Mouse (Mus musculus) liver, embryonic 12.5 days (tissue): ENCODE data around the gene Fam160a1. TPM values are rescaled to one million over a fixed set of nuclear protein-coding genes. Genes with fewer than 3 reads are reported as not detected.

Experiments
- ATAC-seq: fragments of 200-750 bp; cut with Nextera tagmentation; 2 replicates; pipeline ENCODE4 v1.8.0; 2017; ENCODE audit warnings: moderate number of reproducible peaks, mild to moderate bottlenecking, moderate library complexity
- H3K27ac ChIP-seq: fragments of 300-500 bp; sonication (generic); 2 replicates; pipeline ENCODE4 v1.5.1; 2016; ENCODE audit warnings: mild to moderate bottlenecking
- H3K27me3 ChIP-seq: fragments of 300-500 bp; sonication (generic); replicated peaks from 2 replicates; pipeline ENCODE4 v1.6.1; 2016; ENCODE audit warnings: mild to moderate bottlenecking, moderate library complexity
- H3K36me3 ChIP-seq: fragments of 300-500 bp; sonication (generic); 2 replicates; pipeline ENCODE4 v1.6.1; 2016; ENCODE audit warnings: mild to moderate bottlenecking, moderate library complexity
- H3K4me1 ChIP-seq: fragments of 300-500 bp; sonication (generic); 2 replicates; pipeline ENCODE4 v1.6.1; 2016
- H3K4me2 ChIP-seq: fragments of 300-500 bp; sonication (generic); 2 replicates; pipeline ENCODE4 v1.6.1; 2016; ENCODE audit warnings: mild to moderate bottlenecking, moderate library complexity
- H3K4me3 ChIP-seq: fragments of 300-500 bp; sonication (generic); 2 replicates; pipeline ENCODE4 v1.5.1; 2016; ENCODE audit warnings: mild to moderate bottlenecking, moderate library complexity
- H3K9ac ChIP-seq: fragments of 300-500 bp; sonication (generic); 2 replicates; pipeline ENCODE4 v1.6.1; 2016; ENCODE audit warnings: mild to moderate bottlenecking, moderate library complexity
- H3K9me3 ChIP-seq: fragments of 300-500 bp; sonication (generic); replicated peaks from 2 replicates; pipeline ENCODE4 v1.6.1; 2016; ENCODE audit warnings: mild to moderate bottlenecking, moderate library complexity
- WGBS: fragments of 180-500 bp; shearing (Covaris S2); methylation state at CpG from one replicate; pipeline ENCODE4 v1.1.7; 2016; ENCODE audit not compliant: insufficient replicate concordance; 5-methylcytosine and 5-hydroxymethylcytosine counted together
- polyA plus RNA-seq: library from polyadenylated mRNA; unstranded; fragments of >200 nt; fragmentation: Nextera tagmentation; extraction: Ambion mirVana; gene quantifications from 2 replicates; pipeline ENCODE4 v1.2.1, GENCODE M21; 2016

The Fam160a1 gene
- polyA plus RNA-seq, 1 experiment from 2014 or later: 0.44 TPM

DNA sequence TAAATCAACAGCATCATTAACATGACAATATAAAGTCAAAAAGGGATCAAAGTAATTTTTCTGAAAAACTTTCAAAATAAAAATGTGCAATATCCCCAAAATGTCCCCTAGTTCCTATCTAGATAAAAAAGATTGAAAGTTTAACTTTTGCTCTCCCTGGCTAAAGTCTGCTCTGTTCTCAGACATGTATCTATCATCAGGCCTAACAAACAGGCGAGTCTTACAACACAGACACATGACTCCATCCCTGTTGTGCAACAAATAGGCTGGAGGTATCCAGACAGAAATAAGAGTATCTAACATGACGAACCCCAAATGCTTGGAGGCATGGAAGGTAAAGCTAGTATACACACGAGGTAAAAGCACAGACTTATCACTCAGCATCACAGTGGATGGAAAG, 2.2 kb upstream of the Fam160a1 start:
- Histone ChIP-seq H3K9ac (no peak overlapping the region), H3K36me3 (no peaks in the 10 kb centered on the region), H3K9me3 (no peaks in the 10 kb centered on the region), H3K27ac (no peak overlapping the region), H3K4me2 (no peak overlapping the region), H3K4me3 (no peak overlapping the region), H3K4me1 (no peaks in the 10 kb centered on the region), H3K27me3 (no peaks in the 10 kb centered on the region)
- 54% methylated on average over 3 of the region's 3 CpGs for WGBS
- ATAC-seq: no peak

DNA sequence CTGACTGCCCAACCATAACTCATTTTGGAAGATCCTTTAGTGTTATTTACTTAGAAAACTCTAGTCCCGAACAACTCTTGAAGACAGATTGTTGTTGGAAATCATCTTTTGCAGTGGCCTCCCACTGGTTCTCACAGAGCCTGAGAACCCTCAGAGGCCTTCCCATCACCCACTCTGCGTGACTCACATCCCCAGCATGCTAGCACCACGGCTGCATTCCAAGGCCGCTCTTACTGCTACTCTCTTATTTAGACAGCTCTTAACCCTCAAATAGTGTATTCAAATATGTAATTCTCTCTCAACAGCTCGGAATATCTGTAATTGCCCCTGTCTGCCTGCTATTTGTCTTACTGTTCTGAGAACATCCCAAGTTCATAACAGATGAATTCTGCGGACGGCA, 2.9 kb downstream of the Fam160a1 start:
- 67% methylated on average over 7 of the region's 7 CpGs for WGBS
- H3K4me2 ChIP-seq: no peak overlapping the region
- H3K4me1 ChIP-seq: peaks cover 21% of the 10 kb centered on the region
- no peak for ATAC-seq
- no peaks in the 10 kb centered on the region for H3K36me3 ChIP-seq
- H3K9me3 ChIP-seq: no peaks in the 10 kb centered on the region
- H3K27me3 ChIP-seq: no peaks in the 10 kb centered on the region
- no peak overlapping the region for H3K9ac ChIP-seq
- no peak overlapping the region for H3K27ac ChIP-seq
- no peak overlapping the region for H3K4me3 ChIP-seq

DNA sequence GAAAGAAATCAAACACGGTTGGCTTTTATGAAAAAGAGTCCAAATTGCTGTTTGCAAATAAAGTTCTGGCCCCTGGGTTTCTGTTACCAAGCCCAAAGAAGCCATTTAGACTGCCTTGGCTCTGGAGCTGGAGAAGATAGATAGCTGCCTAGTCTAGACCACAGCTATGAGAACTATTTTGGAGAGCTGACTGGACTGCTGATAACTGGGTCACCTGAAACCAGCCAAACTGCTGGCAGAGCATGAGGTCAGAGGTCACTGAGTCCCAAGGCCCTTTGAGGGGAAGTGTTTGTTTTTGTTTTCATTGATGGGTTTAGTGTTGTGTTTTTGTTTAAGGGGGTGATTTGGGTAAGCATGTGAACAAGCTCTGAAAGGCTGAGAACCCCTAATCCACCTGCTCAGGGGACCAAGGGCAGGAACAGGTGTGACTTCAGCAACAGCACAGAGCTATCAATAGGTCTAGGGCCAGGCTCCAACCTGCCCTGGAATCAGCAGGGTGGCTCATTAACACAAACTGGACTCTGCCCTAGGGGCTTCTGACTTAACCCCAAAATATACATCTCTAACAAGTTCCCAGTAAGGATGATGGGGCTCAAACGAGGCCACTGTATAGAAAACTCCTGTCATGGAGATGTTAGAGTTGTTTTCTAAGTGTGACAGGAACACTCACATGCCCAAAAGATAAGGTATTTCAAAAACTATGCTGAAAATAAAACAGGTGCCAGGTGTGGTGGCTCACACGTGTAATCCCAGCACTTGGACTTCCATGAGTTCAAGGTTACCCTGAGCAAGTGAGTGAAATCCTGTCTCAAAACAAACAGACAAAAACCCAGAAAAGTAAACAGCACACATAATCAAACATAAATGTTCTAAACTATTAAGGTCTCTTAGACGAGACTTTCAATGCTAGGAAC, 3.7 kb downstream of the Fam160a1 start:
- ATAC-seq: no peak
- 51% methylated on average over 4 of the region's 4 CpGs for WGBS
- no peaks in the 10 kb centered on the region for H3K27me3 ChIP-seq
- H3K4me3 ChIP-seq: no peak overlapping the region
- no peak overlapping the region for H3K27ac ChIP-seq
- no peaks in the 10 kb centered on the region for H3K9me3 ChIP-seq
- H3K9ac ChIP-seq: no peak overlapping the region
- H3K4me2 ChIP-seq: no peak overlapping the region
- H3K4me1 ChIP-seq: peaks cover 21% of the 10 kb centered on the region
- H3K36me3 ChIP-seq: no peaks in the 10 kb centered on the region

DNA sequence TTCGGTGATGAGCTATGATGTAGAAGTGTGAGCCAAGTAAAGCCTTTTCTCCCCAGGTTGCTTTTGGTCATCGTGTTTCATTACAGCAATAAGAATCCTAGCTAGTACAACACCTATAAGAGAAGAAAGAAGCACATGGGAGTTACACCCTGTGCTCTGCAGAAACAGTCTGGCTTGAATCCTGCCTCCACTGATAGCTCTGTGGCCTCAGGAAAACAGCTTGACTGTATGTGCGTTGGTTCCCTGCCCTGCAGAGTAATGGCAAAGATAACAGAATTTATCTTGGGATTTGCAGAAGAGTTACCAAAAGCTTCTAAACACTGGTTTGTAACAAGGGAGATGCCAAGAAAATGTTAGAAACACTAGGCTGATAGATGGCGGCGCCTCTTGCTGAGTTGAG, 5.1 kb downstream of the Fam160a1 start:
- H3K36me3 ChIP-seq: no peaks in the 10 kb centered on the region
- no peak for ATAC-seq
- no peak overlapping the region for H3K9ac ChIP-seq
- H3K4me1 ChIP-seq: peaks cover 21% of the 10 kb centered on the region
- H3K27ac ChIP-seq: no peak overlapping the region
- H3K4me2 ChIP-seq: no peak overlapping the region
- 54% methylated on average over 5 of the region's 5 CpGs for WGBS
- H3K9me3 ChIP-seq: no peaks in the 10 kb centered on the region
- H3K4me3 ChIP-seq: no peak overlapping the region
- H3K27me3 ChIP-seq: no peaks in the 10 kb centered on the region

DNA sequence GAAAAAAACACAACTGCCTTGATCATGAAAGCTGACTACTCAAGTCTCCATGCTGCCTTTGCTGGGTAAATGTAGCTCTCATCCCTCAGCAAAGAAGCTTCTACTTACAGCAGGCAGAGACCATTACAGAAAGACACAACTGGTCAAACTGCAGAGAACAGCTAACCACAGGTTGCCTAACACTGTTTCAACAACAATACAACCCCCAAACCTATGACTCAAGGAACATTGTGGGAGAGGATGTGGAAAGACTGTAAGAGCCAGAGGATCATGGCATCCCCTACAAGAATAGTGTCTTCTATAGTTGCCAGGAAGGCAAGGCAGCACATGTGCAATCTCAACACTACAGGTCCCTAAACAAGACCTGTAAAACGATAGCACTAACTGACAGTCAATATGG, 23.9 kb downstream of the Fam160a1 start:
- no peaks in the 10 kb centered on the region for H3K36me3 ChIP-seq
- H3K9ac ChIP-seq: no peak overlapping the region
- no peak overlapping the region for H3K4me3 ChIP-seq
- H3K4me1 ChIP-seq: no peaks in the 10 kb centered on the region
- no peak overlapping the region for H3K27ac ChIP-seq
- H3K4me2 ChIP-seq: no peak overlapping the region
- 69% methylated on average over 1 of the region's 1 CpGs for WGBS
- no peaks in the 10 kb centered on the region for H3K27me3 ChIP-seq
- H3K9me3 ChIP-seq: no peaks in the 10 kb centered on the region
- no peak for ATAC-seq

DNA sequence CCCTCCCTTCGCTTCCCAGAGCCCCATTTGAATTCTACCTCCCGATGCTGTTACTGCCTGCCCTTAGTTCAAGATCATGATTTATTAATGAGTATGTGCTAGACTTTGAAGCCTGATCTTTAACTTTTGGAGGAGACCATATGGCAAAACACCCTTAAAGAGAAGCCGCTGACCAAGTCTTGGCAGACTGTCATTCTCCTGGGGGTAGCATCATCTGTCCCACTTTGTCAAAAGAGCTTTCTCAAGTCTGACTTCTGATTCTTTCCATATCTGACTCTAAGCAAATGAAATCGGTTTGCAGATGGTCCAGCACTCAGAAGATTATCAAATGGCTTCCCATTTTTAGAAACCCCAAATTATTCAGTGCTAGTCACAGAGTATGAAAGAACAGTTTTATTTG, 27.3 kb downstream of the Fam160a1 start:
- WGBS: 74% methylated on average over 4 of the region's 4 CpGs
- ATAC-seq: no peak

DNA sequence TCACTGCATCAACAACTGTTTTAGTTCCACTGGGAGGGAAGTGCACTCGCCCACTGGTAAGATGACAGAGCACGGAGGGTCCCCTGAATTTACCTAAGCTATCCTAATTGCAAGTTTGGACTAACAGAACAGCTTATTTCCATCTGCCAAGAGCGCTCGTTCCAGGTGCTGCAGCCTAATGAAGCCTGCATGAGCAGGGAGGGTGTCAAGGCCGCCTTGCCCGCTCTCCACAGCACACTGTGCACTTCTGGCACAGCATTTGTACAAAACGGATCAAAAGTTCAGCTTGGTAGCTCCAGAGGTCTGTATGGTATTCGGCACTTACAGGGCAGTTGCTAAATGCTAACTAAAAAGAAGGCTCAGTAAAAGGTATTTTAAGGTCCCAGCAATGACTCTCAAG, 30.6 kb downstream of the Fam160a1 start:
- H3K27ac ChIP-seq: no peak overlapping the region
- no peak overlapping the region for H3K4me3 ChIP-seq
- H3K27me3 ChIP-seq: peaks cover 3% of the 10 kb centered on the region; the same call in 1 of the 2 replicates
- no peaks in the 10 kb centered on the region for H3K4me1 ChIP-seq
- 69% methylated on average over 8 of the region's 8 CpGs for WGBS
- no peaks in the 10 kb centered on the region for H3K36me3 ChIP-seq
- no peak overlapping the region for H3K9ac ChIP-seq
- H3K9me3 ChIP-seq: no peaks in the 10 kb centered on the region
- no peak overlapping the region for H3K4me2 ChIP-seq
- no peak for ATAC-seq

More for the DNA sequence above, 27.3 kb downstream of the Fam160a1 start:
- no peaks in the 10 kb centered on the region for H3K36me3 ChIP-seq
- H3K4me3 ChIP-seq: no peak overlapping the region
- H3K4me1 ChIP-seq: no peaks in the 10 kb centered on the region
- no peak overlapping the region for H3K27ac ChIP-seq
- no peaks in the 10 kb centered on the region for H3K9me3 ChIP-seq
- no peak overlapping the region for H3K4me2 ChIP-seq
- H3K27me3 ChIP-seq: peaks cover 3% of the 10 kb centered on the region; the same call in 1 of the 2 replicates
- H3K9ac ChIP-seq: no peak overlapping the region

DNA sequence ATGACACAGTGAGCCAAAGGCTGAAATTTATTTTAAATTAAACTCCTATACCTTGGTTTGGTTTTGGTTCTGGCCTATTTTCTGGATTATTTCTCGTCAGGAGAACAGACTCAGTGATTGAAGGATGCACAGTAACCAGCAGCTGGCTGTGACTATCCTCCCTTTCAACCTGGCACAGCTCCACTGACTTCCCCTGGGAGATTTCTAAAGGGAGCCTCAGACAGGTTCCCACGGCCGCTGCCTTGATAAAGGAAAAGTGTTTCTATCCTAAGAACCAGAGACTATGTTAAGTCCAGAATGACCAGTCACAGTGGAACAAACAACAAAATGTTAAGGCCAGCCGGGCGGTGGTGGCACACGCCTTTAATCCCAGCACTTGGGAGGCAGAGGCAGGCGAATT, 36.2 kb downstream of the Fam160a1 start:
- 73% methylated on average over 7 of the region's 7 CpGs for WGBS
- ATAC-seq: no peak

DNA sequence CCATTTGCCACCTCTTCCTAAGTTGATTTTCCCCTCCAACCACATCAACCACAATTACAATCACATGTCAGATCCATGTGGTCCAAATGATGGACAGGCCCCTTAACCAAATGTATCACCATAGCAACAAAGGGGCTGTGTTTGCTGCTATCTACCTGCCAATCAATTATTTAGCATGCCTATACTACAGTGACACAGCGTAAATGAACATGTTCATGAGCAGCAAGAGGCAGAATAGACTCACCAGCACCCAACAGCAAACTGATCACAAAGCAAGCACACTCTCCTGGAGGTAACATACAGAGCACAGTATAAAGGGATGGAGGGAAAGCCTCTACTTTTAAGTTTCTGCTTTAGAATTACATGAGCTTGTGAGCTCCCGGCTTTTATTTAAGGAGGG, 36.8 kb downstream of the Fam160a1 start:
- no peak overlapping the region for H3K4me2 ChIP-seq
- H3K4me1 ChIP-seq: no peaks in the 10 kb centered on the region
- H3K9me3 ChIP-seq: no peaks in the 10 kb centered on the region
- H3K27ac ChIP-seq: no peak overlapping the region
- no peak for ATAC-seq
- H3K9ac ChIP-seq: no peak overlapping the region
- H3K4me3 ChIP-seq: no peak overlapping the region
- H3K36me3 ChIP-seq: no peaks in the 10 kb centered on the region
- H3K27me3 ChIP-seq: no peaks in the 10 kb centered on the region; the same call in 1 of the 2 replicates
- 74% methylated on average over 2 of the region's 2 CpGs for WGBS

More for the DNA sequence above, 36.2 kb downstream of the Fam160a1 start:
- Histone ChIP-seq H3K27ac (no peak overlapping the region), H3K36me3 (no peaks in the 10 kb centered on the region), H3K27me3 (no peaks in the 10 kb centered on the region; the same call in 1 of the 2 replicates), H3K4me1 (no peaks in the 10 kb centered on the region), H3K9me3 (no peaks in the 10 kb centered on the region), H3K4me3 (no peak overlapping the region), H3K4me2 (no peak overlapping the region), H3K9ac (no peak overlapping the region)

DNA sequence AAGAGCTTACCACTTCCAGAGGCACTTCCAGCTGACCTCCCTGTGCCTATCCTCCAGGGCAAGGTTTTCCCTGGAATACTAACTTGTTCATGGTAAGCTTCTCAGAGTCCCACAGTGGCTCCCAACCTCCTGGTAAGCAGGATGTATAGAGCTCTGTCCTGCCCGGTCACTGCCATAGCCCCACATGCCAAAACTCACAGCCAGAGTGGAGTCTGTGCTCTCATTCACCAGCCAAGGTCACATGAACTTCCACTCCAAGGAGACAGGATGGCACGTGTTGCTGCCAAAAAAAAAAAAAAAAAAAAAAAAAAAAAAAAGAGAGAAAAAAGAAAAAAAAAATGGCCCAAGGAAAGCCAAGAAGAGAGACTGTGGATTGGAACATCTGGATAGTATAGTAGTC, 39.2 kb downstream of the Fam160a1 start:
- no peak for ATAC-seq
- Histone ChIP-seq H3K9me3 (no peaks in the 10 kb centered on the region), H3K27ac (no peak overlapping the region), H3K36me3 (no peaks in the 10 kb centered on the region), H3K4me2 (no peak overlapping the region), H3K27me3 (no peaks in the 10 kb centered on the region), H3K4me3 (no peak overlapping the region), H3K9ac (no peak overlapping the region), H3K4me1 (no peaks in the 10 kb centered on the region)
- 61% methylated on average over 2 of the region's 2 CpGs for WGBS

DNA sequence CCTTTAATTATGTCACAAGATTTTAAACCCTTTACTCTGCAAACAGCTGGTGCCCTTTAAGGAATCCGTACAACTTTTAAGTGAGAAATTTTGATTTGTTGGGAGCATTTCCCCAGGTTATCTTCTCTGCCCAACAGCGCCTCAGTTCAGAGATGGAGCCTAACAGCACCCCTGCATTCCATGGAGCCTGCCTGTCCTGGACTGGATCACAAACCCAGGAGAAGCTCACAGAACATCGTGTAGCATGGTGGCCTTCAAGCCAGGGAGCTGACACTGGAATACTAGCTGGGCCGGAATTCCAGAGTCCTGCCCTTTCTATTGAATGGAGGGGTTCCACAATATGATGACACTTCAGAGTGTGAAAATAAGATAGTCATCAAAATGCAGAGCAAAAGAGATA, 39.7 kb downstream of the Fam160a1 start:
- H3K27me3 ChIP-seq: no peaks in the 10 kb centered on the region
- H3K4me3 ChIP-seq: no peak overlapping the region
- no peaks in the 10 kb centered on the region for H3K36me3 ChIP-seq
- no peak overlapping the region for H3K4me2 ChIP-seq
- no peak overlapping the region for H3K27ac ChIP-seq
- no peaks in the 10 kb centered on the region for H3K9me3 ChIP-seq
- no peaks in the 10 kb centered on the region for H3K4me1 ChIP-seq
- no peak for ATAC-seq
- H3K9ac ChIP-seq: no peak overlapping the region
- 65% methylated on average over 4 of the region's 4 CpGs for WGBS

DNA sequence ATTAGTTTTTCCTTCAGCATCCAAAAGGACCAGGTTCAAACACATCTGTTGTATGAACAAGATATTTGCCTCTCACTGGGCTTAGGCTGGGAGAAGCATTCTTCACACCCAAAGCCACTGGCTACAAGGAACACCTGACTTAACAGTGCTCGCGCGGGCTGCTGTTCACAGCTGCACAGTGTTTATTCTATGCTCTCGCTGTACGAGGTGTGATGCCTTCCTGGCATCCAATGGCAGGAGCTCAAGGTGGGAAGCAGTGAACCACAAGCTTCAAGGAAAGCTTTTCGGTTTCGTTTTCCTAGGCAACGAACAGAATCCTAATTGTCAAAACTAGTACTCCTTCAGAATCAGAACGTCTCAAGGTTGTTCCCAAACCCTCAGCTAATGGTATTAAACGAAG, 40.4 kb downstream of the Fam160a1 start:
- Histone ChIP-seq H3K4me2 (no peak overlapping the region), H3K4me3 (no peak overlapping the region), H3K4me1 (no peaks in the 10 kb centered on the region), H3K27me3 (no peaks in the 10 kb centered on the region; the same call in 1 of the 2 replicates), H3K9me3 (no peaks in the 10 kb centered on the region), H3K36me3 (no peaks in the 10 kb centered on the region), H3K9ac (no peak overlapping the region), H3K27ac (no peak overlapping the region)
- ATAC-seq: no peak
- WGBS: 79% methylated on average over 10 of the region's 10 CpGs
